Mouse (Mus musculus): Measurements from ENCODE around the gene Zfyve28.

GRCm38 (mm10) chr5:34207503-34207902 lies 80.7 kb downstream of the Zfyve28 start:
- no peak for TF ChIP-seq TAL1 (IDR thresholded peaks at IDR 0.05; ENCODE audit: low read length)
- TF ChIP-seq GATA1 (IDR thresholded peaks at IDR 0.05; ENCODE audit: low read length), result no peak
